Mouse (Mus musculus) heart, postnatal 0 days (tissue): ENCODE measurements around the gene Rrp8. TPM values are rescaled to one million over a fixed set of nuclear protein-coding genes. Genes with fewer than 3 reads are reported as not detected.

ENCODE experiments used
- ATAC-seq: fragments of 200-750 bp; cut with Nextera tagmentation; 2 replicates; pipeline ENCODE4 v1.8.0; 2017; ENCODE audit warnings: low read depth, moderate number of reproducible peaks, moderate library complexity; ENCODE audit not compliant: insufficient read depth
- DNase-seq: peaks from one replicate; pipeline ENCODE4 v3.0.0-alpha.2; 2016; ENCODE audit warnings: low spot score
- H3K27ac ChIP-seq: fragments of 300-500 bp; sonication (generic); 2 replicates; pipeline ENCODE4 v1.5.1; 2014; ENCODE audit warnings: low read depth, mild to moderate bottlenecking
- H3K27me3 ChIP-seq: fragments of 300-500 bp; sonication (generic); 2 replicates; pipeline ENCODE4 v1.6.1; 2014; ENCODE audit warnings: low read length, mixed read lengths; ENCODE audit not compliant: control insufficient read depth, insufficient read depth
- H3K36me3 ChIP-seq: fragments of 300-500 bp; sonication (generic); replicated peaks from 2 replicates; pipeline ENCODE4 v1.6.1; 2014; ENCODE audit warnings: low read length, mixed read lengths; ENCODE audit not compliant: control insufficient read depth, insufficient read depth
- H3K4me1 ChIP-seq: fragments of 300-500 bp; sonication (generic); 2 replicates; pipeline ENCODE4 v1.6.1; 2014; ENCODE audit warnings: antibody characterized with exemption; ENCODE audit not compliant: control insufficient read depth, insufficient read depth
- H3K4me2 ChIP-seq: fragments of 300-500 bp; sonication (generic); 2 replicates; pipeline ENCODE4 v1.6.1; 2014; ENCODE audit warnings: low read depth, mild to moderate bottlenecking, low read length, moderate library complexity
- H3K4me3 ChIP-seq: fragments of 300-500 bp; sonication (generic); 2 replicates; pipeline ENCODE4 v1.5.1; 2014; ENCODE audit warnings: low read depth, low read length
- H3K9ac ChIP-seq: fragments of 300-500 bp; sonication (generic); replicated peaks from 2 replicates; pipeline ENCODE4 v1.6.1; 2014; ENCODE audit warnings: low read depth, low read length, mixed read lengths
- H3K9me3 ChIP-seq: fragments of 300-500 bp; sonication (generic); replicated peaks from 2 replicates; pipeline ENCODE4 v1.6.1; 2016; ENCODE audit warnings: low read length; ENCODE audit not compliant: control insufficient read depth
- CTCF ChIP-seq: IDR thresholded peaks from 2 replicates; pipeline ENCODE4 v1.5.1; 2016; ENCODE audit warnings: antibody characterized with exemption, control low read depth, low read depth
- EP300 ChIP-seq: IDR thresholded peaks from 2 replicates; pipeline ENCODE4 v1.6.1; 2016; ENCODE audit warnings: antibody characterized with exemption, low read depth
- WGBS: fragments of 180-500 bp; shearing (Covaris S2); extraction: QIAGEN DNeasy Blood & Tissue Kit; methylation state at CpG from one replicate; pipeline ENCODE4 v1.1.7; 2014; 5-methylcytosine and 5-hydroxymethylcytosine counted together
- polyA plus RNA-seq: library from polyadenylated mRNA; unstranded; fragments of >200 nt; fragmentation: Nextera tagmentation; extraction: Ambion mirVana; gene quantifications from 2 replicates; pipeline ENCODE4 v1.2.1, GENCODE M21; 2015
- total RNA-seq: library from RNA; depleted of rRNA; stranded (reverse); fragments of >200 nt; gene quantifications from 2 replicates; pipeline ENCODE4 v1.2.3, GENCODE M21; 2014; ENCODE audit warnings: low replicate concordance; rRNA removed

Gene Rrp8
- total and polyA plus RNA-seq, 2 experiments from 2014 or later: 17.1 to 21.8 TPM

DNA sequence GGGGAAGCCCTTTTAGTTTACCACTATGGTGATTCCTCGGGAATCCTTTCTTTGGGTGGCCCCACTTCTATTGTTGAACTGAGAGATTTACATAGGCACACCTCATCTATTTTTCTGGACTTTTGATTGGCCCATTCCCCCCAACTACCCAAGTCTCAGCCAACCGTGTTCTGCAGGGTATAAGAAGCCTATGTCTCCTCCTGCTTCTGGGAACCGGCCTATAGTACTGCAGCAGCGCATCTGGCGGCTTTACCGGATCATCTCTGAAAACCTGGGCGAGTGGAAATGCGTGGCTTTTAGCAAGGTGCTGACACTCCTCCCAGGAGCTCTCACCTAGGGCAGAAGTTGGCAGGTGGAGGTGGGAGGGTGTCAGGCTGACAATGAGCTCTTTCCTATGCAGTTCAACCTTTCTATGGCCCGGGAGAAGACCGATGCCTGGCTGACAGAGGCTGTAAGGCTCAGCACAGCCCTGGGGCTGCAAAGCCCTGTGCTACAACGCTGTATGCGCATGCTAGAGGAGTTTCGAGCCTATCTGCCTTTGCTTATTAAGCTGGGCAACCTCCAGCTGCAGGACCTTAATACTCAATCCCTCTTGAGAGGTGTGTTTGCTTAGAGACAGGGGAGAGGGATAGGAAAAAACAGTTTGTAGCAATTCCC is 51.5 kb downstream of the Rrp8 start:
- Histone ChIP-seq H3K36me3 (no peaks in the 10 kb centered on the region), H3K4me2 (no peak overlapping the region), H3K27ac (no peak overlapping the region), H3K4me3 (no peak overlapping the region), H3K27me3 (no peaks in the 10 kb centered on the region), H3K4me1 (no peaks in the 10 kb centered on the region), H3K9ac (no peak overlapping the region), H3K9me3 (no peaks in the 10 kb centered on the region)
- DNase-seq: no peak
- 17% methylated on average over 13 of the region's 13 CpGs for WGBS
- TF ChIP-seq EP300: no peak
- TF ChIP-seq CTCF: no peak
- no peak for ATAC-seq

Other genes starting within 250 kb of the Rrp8 start
- 159 and 173 TPM in 2 replicates for gene Smpd1, start 183.0 kb downstream of the Rrp8 start, total RNA-seq
- gene Smpd1, start 183.0 kb downstream of the Rrp8 start, polyA plus RNA-seq: 81.0 and 85.3 TPM in 2 replicates
- gene Apbb1, start 155.7 kb downstream of the Rrp8 start, total RNA-seq: 48.0 and 170 TPM in 2 replicates
- 67.3 and 69.7 TPM in 2 replicates for gene Apbb1, start 155.7 kb downstream of the Rrp8 start, polyA plus RNA-seq
- 0.38 and 1.0 TPM in 2 replicates for gene Hpx, start 137.2 kb downstream of the Rrp8 start, total RNA-seq
- gene Hpx, start 137.2 kb downstream of the Rrp8 start, polyA plus RNA-seq: 0.15 and 0.18 TPM in 2 replicates
- gene Trim3, start 103.8 kb downstream of the Rrp8 start, total RNA-seq: 32.3 and 56.5 TPM in 2 replicates
- gene Trim3, start 103.8 kb downstream of the Rrp8 start, polyA plus RNA-seq: 18.0 and 18.1 TPM in 2 replicates
- gene Timm10b, start 97.3 kb downstream of the Rrp8 start, total RNA-seq: 54.2 and 128 TPM in 2 replicates
- 211 and 213 TPM in 2 replicates for gene Timm10b, start 97.3 kb downstream of the Rrp8 start, polyA plus RNA-seq
- gene Arfip2, start 97.0 kb downstream of the Rrp8 start, total RNA-seq: 53.4 and 80.4 TPM in 2 replicates
- 31.7 and 32.9 TPM in 2 replicates for gene Arfip2, start 97.0 kb downstream of the Rrp8 start, polyA plus RNA-seq
- gene Gm45799, start 96.8 kb downstream of the Rrp8 start, total RNA-seq: 40.0 and 126 TPM in 2 replicates
- gene Gm45799, start 96.8 kb downstream of the Rrp8 start, polyA plus RNA-seq: 58.4 and 62.6 TPM in 2 replicates
- 0.04 and 1.9 TPM in 2 replicates for gene Dnhd1, start 86.6 kb downstream of the Rrp8 start, total RNA-seq
- 0.03 and 0.36 TPM in 2 replicates for gene Dnhd1, start 86.6 kb downstream of the Rrp8 start, polyA plus RNA-seq
- gene Ilk, start 793 bp downstream of the Rrp8 start, total RNA-seq: 228 and 240 TPM in 2 replicates
- gene Ilk, start 793 bp downstream of the Rrp8 start, polyA plus RNA-seq: 272 and 276 TPM in 2 replicates
- 108 and 159 TPM in 2 replicates for gene Taf10, start 7.0 kb upstream of the Rrp8 start, total RNA-seq
- gene Taf10, start 7.0 kb upstream of the Rrp8 start, polyA plus RNA-seq: 80.1 and 88.4 TPM in 2 replicates
- gene Tpp1, start 14.8 kb upstream of the Rrp8 start, total RNA-seq: 89.7 and 99.9 TPM in 2 replicates
- 54.8 and 61.2 TPM in 2 replicates for gene Tpp1, start 14.8 kb upstream of the Rrp8 start, polyA plus RNA-seq
- 19.3 and 27.2 TPM in 2 replicates for gene Dchs1, start 50.3 kb upstream of the Rrp8 start, total RNA-seq
- gene Dchs1, start 50.3 kb upstream of the Rrp8 start, polyA plus RNA-seq: 1.9 and 2.1 TPM in 2 replicates
- 18.6 and 46.1 TPM in 2 replicates for gene Mrpl17, start 73.7 kb upstream of the Rrp8 start, total RNA-seq
- gene Mrpl17, start 73.7 kb upstream of the Rrp8 start, polyA plus RNA-seq: 207 and 217 TPM in 2 replicates
- gene Gm4070, start 216.6 kb upstream of the Rrp8 start, total RNA-seq: 50.6 and 55.0 TPM in 2 replicates
- 1.3 and 1.4 TPM in 2 replicates for gene Gm4070, start 216.6 kb upstream of the Rrp8 start, polyA plus RNA-seq